Mouse (Mus musculus) heart, adult 2 months (tissue): ENCODE measurements around the gene Pdk3. TPM values are rescaled to one million over a fixed set of nuclear protein-coding genes. Genes with fewer than 3 reads are reported as not detected.

Experiments used
- DNase-seq, 2 experiments: peaks; one replicate each; pipeline ENCODE4 v3.0.0; 2021
- H3K27ac ChIP-seq: fragments of 200-600 bp; 2 replicates; pipeline ENCODE4 v1.8.1; 2022
- H3K27me3 ChIP-seq: fragments of 200-500 bp; 2 replicates; pipeline ENCODE4 v1.6.1; 2012; ENCODE audit warnings: mild to moderate bottlenecking, low read length, inconsistent platforms, mixed read lengths; ENCODE audit not compliant: control insufficient read depth, insufficient read depth
- H3K36me3 ChIP-seq: fragments of 200-500 bp; 2 replicates; pipeline ENCODE4 v1.6.1; 2012; ENCODE audit warnings: low read length, inconsistent platforms; ENCODE audit not compliant: control insufficient read depth, insufficient read depth
- H3K4me1 ChIP-seq: fragments of 200-500 bp; 2 replicates; pipeline ENCODE4 v1.6.1; 2011; ENCODE audit warnings: low read length; ENCODE audit not compliant: control insufficient read depth, insufficient read depth
- H3K4me3 ChIP-seq: fragments of 200-600 bp; 2 replicates; pipeline ENCODE4 v1.8.1; 2022
- H3K79me2 ChIP-seq: fragments of 200-500 bp; replicated peaks from 2 replicates; pipeline ENCODE4 v1.6.1; 2012; ENCODE audit warnings: mild to moderate bottlenecking, inconsistent platforms, low read length, moderate library complexity, mixed read lengths; ENCODE audit not compliant: control insufficient read depth, insufficient read depth
- H3K9ac ChIP-seq: fragments of 200-500 bp; 2 replicates; pipeline ENCODE4 v1.6.1; 2012; ENCODE audit warnings: low read depth, mild to moderate bottlenecking, control low read depth, inconsistent platforms, low read length, mixed read lengths
- CTCF ChIP-seq: fragments of 200-600 bp; IDR thresholded peaks from 2 replicates; pipeline ENCODE4 v1.8.1; 2022; ENCODE audit warnings: antibody characterized with exemption, mild to moderate bottlenecking, moderate library complexity
- EP300 ChIP-seq: fragments of 200-500 bp; IDR thresholded peaks from 2 replicates; pipeline ENCODE4 v1.6.1; 2011; ENCODE audit warnings: low read depth, low read length, control low read depth; ENCODE audit not compliant: insufficient read depth
- POLR2A ChIP-seq: fragments of 200-500 bp; IDR thresholded peaks from 2 replicates; pipeline ENCODE4 v1.6.1; 2011; ENCODE audit warnings: mild to moderate bottlenecking, low read depth, low read length, control low read depth; ENCODE audit not compliant: insufficient read depth
- WGBS: fragments of 180-500 bp; shearing (Covaris S2); methylation state at CpG from one replicate; pipeline ENCODE4 v1.1.7; 2018; 5-methylcytosine and 5-hydroxymethylcytosine counted together
- intact Hi-C: fragments of 180-260 bp; cut with DNase I; formaldehyde crosslinking; loops from one replicate; pipeline ENCODE4 v1.15.1; 2025
- long read RNA-seq: library from polyadenylated mRNA; stranded (forward); transcript quantifications from one replicate; pipeline ENCODE4 v2.0.0, GENCODE M21; 2021
- polyA plus RNA-seq: library from polyadenylated mRNA; depleted of rRNA; stranded (reverse); fragments of >200 nt; gene quantifications from 2 replicates; pipeline ENCODE4 v1.2.3, GENCODE M21; 2012; rRNA removed
- total RNA-seq, 2 experiments: library from RNA; stranded (reverse); gene quantifications; 2 replicates each; pipeline ENCODE4 v1.2.3; 2021

The Pdk3 gene
- total RNA-seq (1 to 10 TPM; 2.6 to 3.0 TPM), polyA plus RNA-seq (3.2 and 5.4 TPM in 2 replicates)
- long read RNA-seq, partial matches to known transcripts, result 0 of 3 reads
- long read RNA-seq, other reads (novel, unspliced or antisense), result 0 of 3 reads

DNA sequence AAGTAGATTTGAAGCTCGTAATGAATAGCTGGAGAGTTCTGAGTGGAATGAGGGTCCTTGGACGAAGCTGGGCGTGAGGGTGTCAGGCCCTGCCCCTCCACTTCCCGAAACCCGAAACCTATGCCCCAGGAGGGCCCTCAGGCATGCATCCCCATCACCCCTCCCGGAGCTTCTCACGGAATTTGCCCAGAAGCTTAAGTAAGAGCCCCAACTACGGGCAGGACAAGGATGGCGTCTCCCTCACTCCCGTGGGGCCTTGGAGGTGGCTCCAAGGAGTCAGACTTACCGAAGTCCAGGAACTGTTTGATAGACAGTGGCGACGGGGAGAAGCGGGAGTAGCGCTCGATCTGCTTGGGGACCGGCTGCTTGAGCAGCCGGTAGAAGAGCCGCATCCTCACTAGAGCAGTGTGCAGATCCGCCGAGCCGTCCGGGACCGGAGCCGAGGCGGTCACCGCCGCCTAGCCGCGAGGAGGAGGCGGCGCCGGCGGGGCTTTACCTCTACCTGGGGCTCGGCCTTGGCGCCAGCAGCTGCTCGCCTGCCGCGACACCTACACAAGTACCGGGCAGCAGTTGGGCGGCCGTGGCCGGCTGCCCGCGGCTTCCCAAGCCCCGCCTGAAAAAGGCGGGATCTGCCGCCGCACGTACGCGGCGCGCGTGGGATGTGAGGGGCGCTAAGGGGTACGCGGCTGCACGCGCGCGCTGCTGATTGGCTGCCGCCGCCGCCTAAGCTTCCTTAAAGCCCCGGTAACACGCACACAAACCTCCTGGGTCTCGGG lies at the start of gene Pdk3:
Gene Pdk3 (minus strand): TSS at position 641 of the 776 bp plus-strand sequence.
- Histone ChIP-seq H3K27me3 (no peaks in the 10 kb centered on the region), H3K79me2 (no peaks in the 10 kb centered on the region), H3K9ac (peak within 1 kb of the TSS; percentile 75), H3K4me1 (no peaks in the 10 kb centered on the region; the same call in 1 of the 2 replicates), H3K36me3 (no peaks in the 10 kb centered on the region), H3K4me3 (peak within 1 kb of the TSS; percentile 56), H3K27ac (peak within 1 kb of the TSS; percentile 30; the same call in 1 of the 2 replicates)
- TF ChIP-seq EP300 (no peak), POLR2A (0 out of 2 replicates have a peak, but pooled peaks have one; percentile 52)
- intact Hi-C loops, result no loop called here
- 18% methylated on average over 66 of the region's 68 CpGs for WGBS
- DNase-seq, result peak; percentile 83 to 87

DNA sequence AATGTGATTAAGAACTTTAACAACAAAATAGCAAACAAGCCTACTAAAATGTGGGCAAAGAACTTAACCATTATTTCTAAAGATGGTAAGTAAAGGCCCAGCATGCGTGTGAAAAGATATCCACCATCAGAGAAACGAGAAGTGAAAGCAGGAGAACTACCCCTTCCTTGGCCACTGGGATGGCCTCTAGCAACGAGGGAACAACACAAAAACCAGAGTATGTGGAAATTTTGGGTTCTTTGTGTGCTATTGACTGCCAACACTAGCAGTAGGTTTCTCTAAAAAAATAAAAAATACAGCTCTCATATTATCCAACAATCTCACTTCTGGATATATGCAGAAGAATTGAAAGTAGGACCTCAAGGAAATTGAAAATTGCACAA lies 45.6 kb upstream of the Pdk3 start:
- H3K27ac ChIP-seq, result no peak overlapping the region
- DNase-seq, result no peak
- WGBS, result 61% methylated on average over 3 of the region's 3 CpGs

DNA sequence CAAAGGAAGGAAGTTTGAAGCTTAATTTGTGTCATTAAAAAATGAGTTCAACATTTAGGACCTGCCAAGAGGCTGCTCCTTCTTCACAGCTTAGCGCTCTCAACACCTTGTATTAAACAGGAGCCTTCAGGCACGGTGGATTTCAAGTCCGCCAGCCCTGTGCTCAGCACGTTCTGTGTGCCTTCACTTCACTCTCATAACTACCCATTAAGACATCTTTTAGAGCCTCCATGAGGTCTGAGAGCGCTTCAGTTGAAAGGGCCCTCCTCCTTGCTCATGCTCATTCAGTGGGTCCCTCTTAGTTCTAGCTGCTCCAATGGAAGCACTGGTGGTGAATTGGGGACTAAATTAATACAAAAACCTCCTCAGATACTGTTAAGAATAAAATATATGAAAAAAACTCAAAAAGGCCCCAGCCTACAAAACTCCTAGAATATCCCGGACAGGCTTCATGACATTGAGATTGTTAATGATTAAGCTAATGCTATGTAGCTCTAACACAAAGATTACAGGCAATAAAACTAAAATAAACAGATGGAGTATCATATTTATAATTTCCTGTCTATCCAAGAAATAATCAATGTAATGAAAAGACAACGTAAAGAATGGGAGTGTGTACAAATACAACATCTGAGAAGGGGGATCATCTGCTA lies 45.1 kb upstream of the Pdk3 start:
- Histone ChIP-seq H3K27me3 (no peaks in the 10 kb centered on the region), H3K27ac (no peak overlapping the region), H3K4me3 (no peak overlapping the region), H3K4me1 (no peaks in the 10 kb centered on the region), H3K9ac (no peak overlapping the region), H3K36me3 (no peaks in the 10 kb centered on the region), H3K79me2 (no peaks in the 10 kb centered on the region)
- no peak for DNase-seq
- intact Hi-C loops, result no loop called here
- WGBS, result 84% methylated on average over 7 of the region's 7 CpGs
- no peak for TF ChIP-seq POLR2A
- no peak for TF ChIP-seq EP300
- TF ChIP-seq CTCF, result no peak

More for the DNA sequence above, 45.6 kb upstream of the Pdk3 start:
- no peak overlapping the region for H3K9ac ChIP-seq
- no peaks in the 10 kb centered on the region for H3K27me3 ChIP-seq
- no peaks in the 10 kb centered on the region for H3K79me2 ChIP-seq
- intact Hi-C loops, result no loop called here
- H3K4me3 ChIP-seq, result no peak overlapping the region
- no peaks in the 10 kb centered on the region for H3K36me3 ChIP-seq
- H3K4me1 ChIP-seq, result no peaks in the 10 kb centered on the region
- TF ChIP-seq EP300 (no peak), CTCF (no peak)

DNA sequence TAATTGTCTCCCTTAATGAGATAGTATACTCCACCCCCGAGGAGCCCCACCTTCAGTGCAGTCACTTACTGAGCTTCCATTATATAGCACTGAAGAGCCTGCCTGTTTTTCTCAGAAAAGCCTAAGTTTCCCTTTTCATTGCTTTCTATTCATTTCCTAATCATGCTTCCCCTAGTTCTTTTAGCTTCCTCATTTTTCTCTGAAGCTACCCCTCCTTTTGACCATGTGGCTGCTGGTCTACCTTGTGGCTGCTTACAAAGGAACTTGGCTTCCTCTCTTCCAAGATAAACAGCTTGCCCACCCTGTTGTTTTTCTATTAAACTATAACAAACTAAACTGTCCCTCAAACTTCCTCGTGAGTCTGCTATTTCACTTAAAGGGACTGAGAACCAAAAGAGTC lies 31.4 kb upstream of the Pdk3 start:
- no peak overlapping the region for H3K4me3 ChIP-seq
- WGBS, result 27% methylated on average over 2 of the region's 2 CpGs
- H3K27me3 ChIP-seq, result no peaks in the 10 kb centered on the region
- intact Hi-C loops, result no loop called here
- no peak for TF ChIP-seq CTCF
- no peak for TF ChIP-seq EP300
- TF ChIP-seq POLR2A, result no peak
- H3K4me1 ChIP-seq, result no peaks in the 10 kb centered on the region
- no peaks in the 10 kb centered on the region for H3K36me3 ChIP-seq
- no peaks in the 10 kb centered on the region for H3K79me2 ChIP-seq
- no peak overlapping the region for H3K27ac ChIP-seq
- no peak for DNase-seq
- H3K9ac ChIP-seq, result no peak overlapping the region

DNA sequence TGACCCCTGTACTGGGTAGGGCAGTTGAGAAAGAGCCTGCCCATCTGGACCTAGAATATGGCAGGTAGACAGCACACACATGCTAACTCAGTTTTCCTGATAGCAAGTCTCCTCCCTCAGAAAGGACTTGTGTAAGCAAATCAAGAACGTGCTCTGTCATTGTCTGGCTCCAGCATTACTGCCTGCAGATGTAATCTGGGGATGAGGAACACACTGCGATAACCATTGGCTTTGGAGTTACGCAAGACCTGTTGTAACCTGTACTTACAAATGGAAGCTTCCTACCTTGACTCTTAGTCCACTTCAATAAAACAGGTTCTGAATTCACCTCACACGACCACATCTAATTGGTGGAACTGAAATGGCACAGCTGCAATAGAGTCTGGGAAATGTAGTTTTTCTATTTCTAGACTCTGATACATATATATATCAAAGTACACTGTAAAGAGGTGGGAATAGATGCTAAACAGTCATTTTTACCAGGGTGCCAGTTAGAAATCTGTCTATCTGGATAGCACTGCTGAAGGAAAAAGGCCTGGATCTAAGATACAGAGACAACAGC lies 30.6 kb upstream of the Pdk3 start:
- Histone ChIP-seq H3K4me3 (no peak overlapping the region), H3K9ac (no peak overlapping the region), H3K27ac (no peak overlapping the region), H3K79me2 (no peaks in the 10 kb centered on the region), H3K36me3 (no peaks in the 10 kb centered on the region), H3K4me1 (no peaks in the 10 kb centered on the region), H3K27me3 (no peaks in the 10 kb centered on the region)
- WGBS, result 75% methylated on average over 4 of the region's 4 CpGs
- DNase-seq, result no peak
- TF ChIP-seq CTCF (no peak), POLR2A (no peak), EP300 (no peak)
- intact Hi-C loops, result no loop called here
